Mouse (Mus musculus): Measurements from ENCODE around the gene Fbxo8. TPM values are rescaled to one million over a fixed set of nuclear protein-coding genes. Genes with fewer than 3 reads are reported as not detected.

The Fbxo8 gene
- polyA plus RNA-seq, 1 experiment from 2014 or later: 39.6 TPM

DNA sequence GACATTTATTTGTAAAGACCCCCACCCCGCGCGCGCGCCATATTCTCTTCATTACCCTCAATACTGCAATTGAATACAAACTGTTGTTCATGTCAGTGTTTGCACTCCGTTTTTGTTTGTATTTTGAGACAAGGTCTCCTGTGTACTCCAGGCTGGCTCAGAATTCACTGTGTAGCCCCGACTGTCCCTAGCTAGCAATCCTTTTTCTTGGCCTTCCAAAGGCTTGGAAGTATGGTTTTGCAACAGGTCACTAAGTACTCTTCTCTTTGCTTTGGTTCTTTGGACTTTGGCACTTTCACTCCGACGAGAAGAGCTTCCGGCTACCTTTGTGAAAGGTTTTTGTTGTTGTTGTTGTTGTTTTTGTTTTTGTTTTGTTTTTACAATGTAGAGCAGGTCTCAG is 1.2 kb downstream of the Fbxo8 start:
- Histone ChIP-seq H3K4me2 (peak overlapping the region; percentile 69), H3K36me3 (no peaks in the 10 kb centered on the region), H3K9me3 (no peaks in the 10 kb centered on the region), H3K9ac (no peak overlapping the region), H3K4me1 (peaks cover 8% of the 10 kb centered on the region), H3K27ac (no peak overlapping the region), H3K27me3 (no peaks in the 10 kb centered on the region), H3K4me3 (peak overlapping the region; percentile 94)
- no peak for ATAC-seq (ENCODE audit: borderline replicate concordance, extremely low read depth, low FRiP score, low TSS enrichment)
- WGBS: 27% methylated on average over 10 of the region's 10 CpGs

DNA sequence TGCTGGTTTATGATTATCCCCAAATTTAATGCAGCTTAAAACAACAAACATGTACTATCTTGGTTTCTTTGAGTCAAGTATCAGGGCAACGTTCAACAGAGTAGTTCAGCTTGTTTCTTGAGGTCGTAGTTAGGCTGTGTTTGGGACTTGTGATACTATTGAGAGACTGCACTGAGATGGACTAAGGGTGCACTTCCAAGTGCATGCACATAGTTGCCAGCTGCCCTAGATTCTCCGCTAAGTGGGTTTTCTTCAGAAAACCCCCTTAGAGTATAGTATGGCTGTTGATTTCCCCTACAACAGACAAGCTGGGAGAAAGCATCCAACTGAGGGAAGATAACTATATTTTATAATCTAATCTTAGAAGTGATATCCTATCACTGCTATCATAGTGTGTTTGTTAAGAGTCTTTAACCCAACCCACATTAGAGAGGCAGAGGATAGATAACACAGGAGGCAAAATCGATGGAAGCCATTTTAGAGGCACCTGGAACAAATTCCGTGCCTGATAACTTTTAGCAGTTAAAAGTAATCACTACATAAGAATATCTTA is 1.7 kb downstream of the Fbxo8 start:
- ATAC-seq (ENCODE audit: borderline replicate concordance, extremely low read depth, low FRiP score, low TSS enrichment): no peak
- Histone ChIP-seq H3K9me3 (no peaks in the 10 kb centered on the region), H3K4me2 (peak overlapping the region; percentile 69; the same call in 1 of the 2 replicates), H3K4me3 (no peak overlapping the region), H3K27ac (no peak overlapping the region), H3K27me3 (no peaks in the 10 kb centered on the region), H3K9ac (no peak overlapping the region), H3K36me3 (no peaks in the 10 kb centered on the region), H3K4me1 (peaks cover 8% of the 10 kb centered on the region)
- WGBS: 59% methylated on average over 5 of the region's 5 CpGs

DNA sequence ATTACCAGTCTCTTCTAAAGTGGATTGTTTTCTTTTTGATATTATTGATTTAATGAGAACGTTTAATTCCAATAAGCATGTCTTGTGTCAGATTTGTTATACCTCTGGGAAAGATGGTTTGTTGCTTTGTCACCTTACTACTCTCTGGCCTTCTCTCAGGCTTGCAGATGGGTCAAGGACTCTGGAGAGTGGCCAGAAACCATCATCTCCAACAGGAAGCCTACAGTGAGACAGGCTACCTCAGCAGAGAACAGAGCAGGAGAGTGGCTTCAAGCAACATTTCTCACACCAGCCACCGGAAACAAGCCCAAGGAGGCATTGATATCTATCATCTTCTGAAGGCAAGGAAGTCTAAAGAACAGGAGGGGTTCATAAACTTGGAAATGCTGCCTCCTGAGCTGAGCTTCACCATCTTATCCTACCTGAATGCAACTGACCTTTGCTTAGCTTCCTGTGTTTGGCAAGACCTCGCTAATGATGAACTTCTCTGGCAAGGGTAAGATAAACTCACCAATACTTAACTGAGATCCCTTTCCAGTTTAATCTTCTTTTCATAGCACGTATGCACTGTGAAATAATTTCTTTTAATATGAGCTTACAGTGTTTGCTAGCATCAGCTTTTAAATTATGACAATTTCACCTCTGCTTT is 13.6 kb downstream of the Fbxo8 start:
- Histone ChIP-seq H3K27me3 (no peaks in the 10 kb centered on the region), H3K9ac (no peak overlapping the region), H3K36me3 (no peaks in the 10 kb centered on the region), H3K27ac (no peak overlapping the region), H3K4me1 (no peaks in the 10 kb centered on the region), H3K4me3 (no peak overlapping the region), H3K4me2 (no peak overlapping the region), H3K9me3 (no peaks in the 10 kb centered on the region)
- ATAC-seq (ENCODE audit: borderline replicate concordance, extremely low read depth, low FRiP score, low TSS enrichment): no peak
- whole genome bisulfite sequencing: 64% methylated on average over 4 of the region's 4 CpGs

DNA sequence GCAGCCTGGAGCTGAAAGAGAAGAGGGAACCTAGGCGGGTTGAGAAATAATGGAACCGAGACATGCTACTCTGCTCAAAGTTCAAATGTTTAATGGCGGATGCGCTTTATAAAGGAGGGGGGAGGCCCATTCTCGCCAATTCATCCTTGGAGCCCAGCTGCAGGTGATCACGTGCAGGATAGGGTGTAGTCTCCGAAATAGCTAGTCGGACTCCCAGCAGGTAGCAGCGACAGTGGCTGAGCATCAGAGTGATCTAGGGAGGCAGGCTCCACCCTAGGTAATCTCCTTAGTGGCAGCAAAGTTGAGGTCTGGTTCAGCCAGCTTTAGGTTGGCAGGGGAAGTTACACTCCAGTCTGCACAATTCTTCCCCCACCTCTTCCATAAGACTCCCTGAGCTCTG is 16.0 kb downstream of the Fbxo8 start:
- no peaks in the 10 kb centered on the region for H3K36me3 ChIP-seq
- no peak for ATAC-seq (ENCODE audit: borderline replicate concordance, extremely low read depth, low FRiP score, low TSS enrichment)
- H3K4me2 ChIP-seq: no peak overlapping the region
- H3K27ac ChIP-seq: no peak overlapping the region
- H3K4me1 ChIP-seq: no peaks in the 10 kb centered on the region
- no peaks in the 10 kb centered on the region for H3K9me3 ChIP-seq
- H3K27me3 ChIP-seq: no peaks in the 10 kb centered on the region
- H3K9ac ChIP-seq: no peak overlapping the region
- 90% methylated on average over 9 of the region's 9 CpGs for WGBS
- H3K4me3 ChIP-seq: no peak overlapping the region

DNA sequence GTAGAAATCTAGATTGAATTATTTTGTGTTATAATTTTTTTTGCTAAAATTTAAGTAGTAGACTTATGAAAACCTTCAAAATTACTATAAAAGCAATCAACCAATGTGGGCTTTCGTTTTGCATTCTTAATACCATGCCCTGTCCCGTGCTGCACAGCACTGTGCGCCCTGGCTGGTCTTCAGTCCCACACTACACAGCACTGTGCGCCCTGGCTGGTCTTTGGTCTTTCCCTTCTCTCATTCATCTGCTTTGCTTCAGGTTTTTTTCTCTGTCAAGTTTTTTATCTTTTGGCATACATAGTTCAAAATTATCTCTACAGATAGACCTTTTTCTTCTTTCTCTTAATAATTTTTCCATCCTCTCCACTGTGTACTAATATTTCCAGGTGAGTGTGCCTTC is 30.0 kb downstream of the Fbxo8 start:
- H3K4me1 ChIP-seq: no peaks in the 10 kb centered on the region
- H3K9me3 ChIP-seq: no peaks in the 10 kb centered on the region
- 82% methylated on average over 4 of the region's 4 CpGs for WGBS
- no peaks in the 10 kb centered on the region for H3K36me3 ChIP-seq
- no peak overlapping the region for H3K9ac ChIP-seq
- no peak overlapping the region for H3K4me2 ChIP-seq
- H3K4me3 ChIP-seq: no peak overlapping the region
- ATAC-seq (ENCODE audit: borderline replicate concordance, extremely low read depth, low FRiP score, low TSS enrichment): no peak
- no peak overlapping the region for H3K27ac ChIP-seq
- H3K27me3 ChIP-seq: no peaks in the 10 kb centered on the region

DNA sequence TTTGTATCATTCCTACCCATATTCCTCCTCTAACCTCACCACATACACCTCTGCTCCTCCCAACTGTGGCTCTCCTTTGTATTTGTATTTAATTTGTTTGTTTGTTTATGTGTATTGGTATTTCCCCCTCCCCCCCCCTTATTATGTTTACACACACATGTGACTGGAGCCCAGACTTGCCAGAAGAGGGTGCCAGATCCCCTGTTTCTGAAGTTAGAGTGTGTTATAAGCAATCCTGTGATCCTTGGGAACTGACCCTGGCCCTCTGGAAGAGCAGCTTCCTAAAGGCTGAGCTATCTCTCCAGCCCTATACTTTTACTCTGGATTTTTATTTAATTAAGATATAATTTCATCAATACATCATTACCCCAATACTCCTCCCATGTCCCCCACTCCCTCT is 32.0 kb downstream of the Fbxo8 start:
- Histone ChIP-seq H3K4me1 (no peaks in the 10 kb centered on the region), H3K4me3 (no peak overlapping the region), H3K9ac (no peak overlapping the region), H3K36me3 (no peaks in the 10 kb centered on the region), H3K4me2 (no peak overlapping the region), H3K9me3 (no peaks in the 10 kb centered on the region), H3K27ac (no peak overlapping the region), H3K27me3 (no peaks in the 10 kb centered on the region)
- ATAC-seq (ENCODE audit: borderline replicate concordance, extremely low read depth, low FRiP score, low TSS enrichment): no peak

DNA sequence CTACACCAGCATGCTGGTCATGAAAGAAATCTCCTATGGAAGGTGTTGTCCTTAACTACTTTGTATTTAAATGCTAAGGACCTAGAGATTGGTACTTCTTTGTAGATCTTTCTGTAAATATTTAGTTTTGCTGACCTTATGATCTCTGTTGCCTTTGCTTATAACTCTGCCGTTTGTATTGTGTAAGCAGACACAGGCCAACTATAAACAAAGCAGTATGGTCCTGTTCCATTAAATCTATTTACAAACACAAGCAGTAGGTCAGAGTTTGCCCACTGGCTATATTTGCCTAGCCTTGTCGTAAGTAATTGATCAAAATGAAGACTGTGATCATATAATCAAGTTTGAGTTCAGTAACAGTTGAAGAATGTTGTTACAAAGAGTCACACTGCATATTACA is 38.1 kb downstream of the Fbxo8 start:
- Histone ChIP-seq H3K27ac (no peak overlapping the region), H3K4me3 (no peak overlapping the region), H3K27me3 (no peaks in the 10 kb centered on the region), H3K36me3 (no peaks in the 10 kb centered on the region), H3K4me2 (no peak overlapping the region), H3K9ac (no peak overlapping the region), H3K4me1 (no peaks in the 10 kb centered on the region), H3K9me3 (no peaks in the 10 kb centered on the region)
- WGBS: 20% methylated on average over 2 of the region's 2 CpGs
- ATAC-seq (ENCODE audit: borderline replicate concordance, extremely low read depth, low FRiP score, low TSS enrichment): no peak

DNA sequence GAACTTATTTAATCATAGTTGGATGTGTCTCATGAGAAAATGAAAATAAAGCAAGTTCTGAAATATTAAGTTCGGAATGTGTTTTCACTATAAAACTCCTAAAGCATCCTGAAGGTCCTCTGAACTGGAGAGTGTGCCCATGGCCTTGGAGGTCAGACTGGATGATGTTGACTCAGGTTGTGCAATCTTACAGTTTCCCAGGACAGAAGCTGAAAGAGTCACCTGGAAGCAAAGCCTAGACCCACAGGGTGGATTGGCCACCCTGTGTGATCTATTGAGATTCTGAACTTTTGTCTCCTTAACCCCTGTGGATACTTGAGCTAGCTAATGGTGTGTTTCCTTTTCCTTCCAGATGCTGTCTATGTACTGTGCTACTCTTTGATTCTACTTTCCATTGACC is 40.2 kb downstream of the Fbxo8 start:
- H3K4me2 ChIP-seq: no peak overlapping the region
- H3K4me1 ChIP-seq: no peaks in the 10 kb centered on the region
- ATAC-seq (ENCODE audit: borderline replicate concordance, extremely low read depth, low FRiP score, low TSS enrichment): no peak
- H3K4me3 ChIP-seq: no peak overlapping the region
- no peaks in the 10 kb centered on the region for H3K36me3 ChIP-seq
- no peak overlapping the region for H3K27ac ChIP-seq
- no peak overlapping the region for H3K9ac ChIP-seq
- no peaks in the 10 kb centered on the region for H3K27me3 ChIP-seq
- WGBS: 94% methylated on average over 1 of the region's 1 CpGs
- H3K9me3 ChIP-seq: no peaks in the 10 kb centered on the region

DNA sequence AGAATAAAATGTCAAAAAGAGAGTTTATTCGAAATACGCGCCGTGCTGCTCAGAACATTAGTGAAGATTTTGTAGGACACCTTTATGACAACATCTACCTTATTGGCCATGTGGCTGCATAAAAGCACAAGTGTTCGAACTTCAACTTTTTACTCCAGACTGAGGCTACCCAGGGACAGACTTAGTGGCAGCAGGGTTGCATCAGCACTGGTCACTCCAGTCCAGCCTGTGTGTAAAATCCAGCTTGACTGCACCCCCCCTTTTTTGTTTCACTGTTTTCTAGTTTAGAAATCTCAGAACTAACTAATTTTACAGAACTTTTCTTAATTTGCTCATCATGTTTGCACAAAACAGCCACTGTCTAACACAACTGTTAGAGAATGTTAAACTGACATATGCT is 40.6 kb downstream of the Fbxo8 start:
- H3K9me3 ChIP-seq: no peaks in the 10 kb centered on the region
- H3K4me3 ChIP-seq: no peak overlapping the region
- no peak for ATAC-seq (ENCODE audit: borderline replicate concordance, extremely low read depth, low FRiP score, low TSS enrichment)
- no peaks in the 10 kb centered on the region for H3K36me3 ChIP-seq
- WGBS: 98% methylated on average over 5 of the region's 5 CpGs
- no peak overlapping the region for H3K9ac ChIP-seq
- no peaks in the 10 kb centered on the region for H3K27me3 ChIP-seq
- H3K4me1 ChIP-seq: no peaks in the 10 kb centered on the region
- H3K27ac ChIP-seq: no peak overlapping the region
- no peak overlapping the region for H3K4me2 ChIP-seq

DNA sequence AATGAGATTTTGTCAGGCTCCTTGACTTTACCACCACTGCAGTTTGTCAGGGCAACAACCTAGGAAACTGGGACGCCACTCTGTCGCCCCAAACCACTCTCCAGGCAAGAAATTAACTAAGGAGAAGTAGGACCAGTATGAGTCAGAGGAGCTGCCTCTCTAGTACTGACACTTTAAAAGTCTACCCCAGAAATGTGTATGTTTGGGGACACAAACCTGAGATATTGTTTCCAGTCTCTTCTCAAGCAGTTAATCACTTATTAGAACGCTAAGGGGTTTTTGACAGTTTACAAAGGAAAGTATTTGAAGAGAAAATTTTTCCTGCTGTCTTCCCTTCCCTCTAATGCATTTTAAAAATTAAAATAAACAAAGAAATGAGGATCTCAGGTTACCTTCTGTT is 55.6 kb downstream of the Fbxo8 start:
- Histone ChIP-seq H3K36me3 (no peaks in the 10 kb centered on the region), H3K9me3 (no peaks in the 10 kb centered on the region), H3K27me3 (no peaks in the 10 kb centered on the region), H3K4me2 (no peak overlapping the region), H3K9ac (no peak overlapping the region), H3K27ac (no peak overlapping the region), H3K4me3 (no peak overlapping the region), H3K4me1 (no peaks in the 10 kb centered on the region)
- no peak for ATAC-seq (ENCODE audit: borderline replicate concordance, extremely low read depth, low FRiP score, low TSS enrichment)
- 5% methylated on average over 3 of the region's 3 CpGs for WGBS

DNA sequence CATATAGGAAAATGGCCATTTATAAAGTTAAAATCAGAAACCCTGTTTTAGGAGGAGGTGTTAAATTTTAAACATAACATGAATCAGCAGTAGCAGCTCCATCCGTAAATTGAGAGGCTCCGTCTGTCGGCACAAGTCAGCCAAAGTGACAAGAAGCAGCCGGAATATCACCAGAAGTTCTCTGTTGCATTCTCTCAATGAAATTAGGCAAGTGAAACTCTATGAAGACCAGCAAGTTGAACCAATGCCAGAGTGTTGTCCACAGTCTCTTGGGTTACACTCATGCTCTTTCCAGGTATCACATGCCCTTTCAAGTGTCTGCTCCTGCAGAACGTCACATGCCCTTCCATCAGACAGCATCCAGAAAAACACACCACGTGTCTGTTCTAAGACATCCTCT is 60.8 kb downstream of the Fbxo8 start:
- no peak overlapping the region for H3K4me2 ChIP-seq
- WGBS: 70% methylated on average over 6 of the region's 6 CpGs

DNA sequence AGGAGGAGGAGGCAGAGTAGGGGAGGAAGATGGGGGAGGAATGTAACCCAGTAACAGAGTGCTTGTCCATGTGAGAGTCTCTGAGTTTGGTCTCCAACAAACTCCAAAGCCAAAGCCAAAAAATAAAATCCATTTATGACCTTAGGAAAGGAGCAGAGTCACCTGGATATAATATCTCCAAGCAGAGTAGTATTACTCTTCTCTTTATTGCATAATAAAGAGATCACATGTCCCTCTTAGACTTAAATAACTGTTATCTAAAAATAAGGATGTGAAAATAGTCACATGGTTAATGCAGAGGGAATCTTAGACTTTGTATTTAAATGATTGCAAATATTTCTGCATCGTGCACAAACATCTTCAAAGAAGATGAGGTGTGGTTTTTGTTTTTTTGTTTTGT is 63.3 kb downstream of the Fbxo8 start:
- no peak overlapping the region for H3K27ac ChIP-seq
- H3K9ac ChIP-seq: no peak overlapping the region
- no peak overlapping the region for H3K4me2 ChIP-seq
- no peaks in the 10 kb centered on the region for H3K9me3 ChIP-seq
- no peak overlapping the region for H3K4me3 ChIP-seq
- 78% methylated on average over 1 of the region's 1 CpGs for WGBS
- ATAC-seq (ENCODE audit: borderline replicate concordance, extremely low read depth, low FRiP score, low TSS enrichment): no peak
- peaks cover 6% of the 10 kb centered on the region; the same call in 1 of the 2 replicates for H3K27me3 ChIP-seq
- H3K36me3 ChIP-seq: no peaks in the 10 kb centered on the region
- H3K4me1 ChIP-seq: no peaks in the 10 kb centered on the region

More for the DNA sequence above, 60.8 kb downstream of the Fbxo8 start:
- no peak overlapping the region for H3K27ac ChIP-seq
- H3K27me3 ChIP-seq: no peaks in the 10 kb centered on the region
- H3K4me1 ChIP-seq: no peaks in the 10 kb centered on the region
- no peak overlapping the region for H3K9ac ChIP-seq
- no peak overlapping the region for H3K4me3 ChIP-seq
- ATAC-seq (ENCODE audit: borderline replicate concordance, extremely low read depth, low FRiP score, low TSS enrichment): no peak
- H3K36me3 ChIP-seq: no peaks in the 10 kb centered on the region
- no peaks in the 10 kb centered on the region for H3K9me3 ChIP-seq

DNA sequence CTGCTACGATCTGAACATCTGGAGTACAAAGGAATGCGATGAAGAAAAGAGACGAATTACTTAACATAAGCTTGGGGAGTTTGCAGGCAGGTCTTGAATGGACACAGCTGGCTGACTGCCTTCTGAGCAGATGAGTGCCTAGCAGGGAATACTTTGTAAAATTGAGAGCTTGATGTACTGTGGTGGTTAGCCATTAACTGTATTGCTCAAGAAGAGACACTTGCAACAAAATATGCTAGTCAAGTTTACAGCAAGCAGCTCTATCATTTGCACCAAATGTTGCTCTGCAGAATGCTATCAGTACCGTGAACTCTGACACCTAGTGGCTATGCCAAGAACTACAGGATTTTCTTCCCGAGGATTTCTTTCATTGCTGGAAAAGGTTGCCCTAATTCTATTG is 64.1 kb downstream of the Fbxo8 start:
- WGBS: 6% methylated on average over 5 of the region's 5 CpGs
- no peak overlapping the region for H3K27ac ChIP-seq
- no peaks in the 10 kb centered on the region for H3K9me3 ChIP-seq
- no peak overlapping the region for H3K9ac ChIP-seq
- H3K4me3 ChIP-seq: no peak overlapping the region
- peaks cover 13% of the 10 kb centered on the region for H3K27me3 ChIP-seq
- H3K4me1 ChIP-seq: no peaks in the 10 kb centered on the region
- no peaks in the 10 kb centered on the region for H3K36me3 ChIP-seq
- H3K4me2 ChIP-seq: no peak overlapping the region
- 0 out of 2 replicates have a peak, but pooled peaks have one; percentile 42 for ATAC-seq (ENCODE audit: borderline replicate concordance, extremely low read depth, low FRiP score, low TSS enrichment)

All from lung, embryonic 15.5 days (tissue).